Mouse (Mus musculus) left cerebral cortex, adult 11 months (tissue): ENCODE data around the gene Ube2dnl2.

Experiments
- DNase-seq: peaks from one replicate; pipeline ENCODE4 v3.0.0; 2022; ENCODE audit warnings: low spot score

Gene Ube2dnl2

DNA sequence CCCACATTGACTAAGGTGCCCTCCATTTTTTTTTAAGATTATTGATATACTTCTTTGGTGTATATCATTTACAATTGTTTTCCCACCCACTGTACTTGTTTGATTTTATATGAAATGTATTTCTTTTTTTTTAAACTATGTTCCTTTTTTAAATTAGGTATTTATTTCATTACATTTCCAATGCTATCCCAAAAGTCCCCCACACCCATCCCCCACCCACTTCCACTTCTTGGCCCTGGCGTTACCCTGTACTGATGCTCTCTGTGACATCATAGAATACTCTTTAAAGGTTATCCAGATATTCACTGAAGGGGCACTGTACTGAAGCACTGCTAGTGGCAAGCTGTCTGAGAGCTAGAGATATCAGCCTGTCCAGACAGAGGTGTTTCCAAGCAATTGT is at the start of gene Ube2dnl2:
Ube2dnl2 (plus strand) TSS at position 301 of the 400 bp plus-strand sequence.
- no peak for DNase-seq

DNA sequence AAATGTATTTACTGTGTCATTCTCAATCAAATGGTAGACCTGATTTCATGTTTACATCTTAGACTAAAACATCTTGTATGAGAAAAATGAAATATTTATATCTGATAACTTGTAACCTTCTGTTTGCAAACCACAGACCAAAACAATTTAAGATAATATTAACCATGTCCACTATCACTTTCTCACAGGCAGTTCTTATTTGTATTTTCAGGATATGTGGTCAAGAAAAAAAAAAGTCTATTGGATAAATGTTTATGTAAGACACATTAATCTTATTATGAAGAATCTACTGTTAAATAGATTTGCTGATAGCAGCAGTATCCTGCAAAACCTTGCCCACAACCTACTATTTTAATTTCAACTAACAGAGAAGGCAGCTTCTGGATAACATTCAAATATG is 11.9 kb upstream of the Ube2dnl2 start:
- no peak for DNase-seq

DNA sequence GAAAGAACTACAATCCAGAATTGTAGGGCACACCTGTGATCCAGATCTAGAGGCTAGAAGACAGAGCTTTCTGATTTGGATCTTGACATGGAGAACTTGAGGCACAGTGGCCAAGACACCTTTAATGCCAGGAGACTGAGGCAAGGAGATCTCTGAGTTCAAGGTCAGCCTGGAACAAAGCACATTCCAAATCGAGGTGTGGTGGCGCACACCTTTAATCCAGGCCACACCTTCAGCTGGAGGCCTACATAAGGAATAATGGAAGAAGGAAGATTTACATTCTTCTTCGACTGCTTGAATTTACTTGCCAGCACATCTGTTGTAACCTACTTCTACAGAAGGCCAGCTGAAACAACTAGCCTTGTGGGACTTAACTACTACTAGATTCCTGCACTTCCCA is 9.9 kb upstream of the Ube2dnl2 start:
- DNase-seq = no peak

DNA sequence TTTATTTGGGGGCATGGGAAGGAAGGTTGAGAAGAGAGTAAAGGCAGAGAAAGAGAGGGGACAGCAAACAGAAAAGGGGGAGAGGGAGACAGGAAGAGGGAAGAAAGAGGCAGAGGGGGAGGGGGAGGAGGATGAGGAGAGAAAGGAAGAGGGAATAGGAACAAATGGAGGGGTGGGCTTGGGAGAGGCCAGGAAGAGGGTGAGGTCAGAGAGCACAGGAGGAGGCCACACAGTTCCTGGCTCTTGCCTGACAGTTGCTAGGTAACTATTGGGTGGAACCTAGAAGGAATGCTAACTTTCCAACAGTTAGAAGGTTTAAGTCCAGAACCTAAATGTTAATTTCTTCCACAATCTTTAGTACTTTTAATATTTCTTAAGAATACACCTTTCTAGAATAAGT is 4.0 kb upstream of the Ube2dnl2 start:
- no peak for DNase-seq

DNA sequence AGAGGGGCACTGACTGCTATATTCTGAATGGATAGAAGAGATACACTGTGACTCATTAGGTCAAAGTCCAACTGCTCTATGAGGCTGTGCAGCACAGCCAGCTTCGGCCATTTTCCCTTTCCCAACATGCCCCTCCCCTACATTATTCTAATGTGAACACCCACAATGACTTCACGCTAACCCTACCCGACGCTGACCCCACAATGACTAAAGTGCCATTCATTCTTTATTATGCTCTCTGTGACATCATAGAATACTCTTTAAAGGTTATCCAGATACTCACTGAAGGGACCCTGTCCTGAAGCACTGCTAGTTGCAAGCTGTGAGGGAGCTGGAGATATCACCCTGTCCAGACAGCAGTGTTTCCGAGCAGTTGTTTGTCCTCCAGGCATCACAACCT is 2.7 kb upstream of the Ube2dnl2 start, which contains the start of gene Ube2dnl1:
Ube2dnl1 (plus strand) TSS at position 301 of the 400 bp plus-strand sequence.
- no peak for DNase-seq

DNA sequence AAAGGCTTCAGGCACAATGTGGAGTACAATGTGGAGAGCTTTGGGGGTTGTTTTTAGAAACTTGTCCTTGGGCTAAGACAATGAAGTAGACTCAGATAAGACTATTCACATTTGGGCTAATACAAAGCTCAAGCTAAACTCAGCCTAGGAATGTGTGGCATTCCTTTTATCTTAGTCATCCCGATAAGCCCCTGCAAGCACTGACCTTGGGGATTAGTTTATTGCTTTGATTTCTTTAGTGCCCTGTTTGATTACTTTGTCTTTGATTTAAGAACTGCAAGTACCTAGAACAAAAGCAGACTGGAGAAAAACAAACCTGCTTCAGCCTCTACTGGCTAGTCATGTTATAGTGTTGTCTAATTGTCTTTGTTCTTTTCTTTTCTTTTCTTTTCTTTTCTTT is 47.7 kb downstream of the Ube2dnl2 start:
- DNase-seq = no peak
